Mouse (Mus musculus) gastrocnemius, postnatal 25 days (tissue): ENCODE measurements around the gene Prdm9. TPM values are rescaled to one million over a fixed set of nuclear protein-coding genes. Genes with fewer than 3 reads are reported as not detected.

Experiments used
- DNase-seq: peaks from one replicate; pipeline ENCODE4 v3.0.0; 2022
- total RNA-seq, 2 experiments: library from RNA; stranded (reverse); gene quantifications; 1 replicate in 1 of 2; 2 replicates in 1 of 2; pipeline ENCODE4 v1.2.3; 2021

The Prdm9 gene
- total RNA-seq, 2 experiments from 2014 or later: 3.0 to 3.3 TPM

DNA sequence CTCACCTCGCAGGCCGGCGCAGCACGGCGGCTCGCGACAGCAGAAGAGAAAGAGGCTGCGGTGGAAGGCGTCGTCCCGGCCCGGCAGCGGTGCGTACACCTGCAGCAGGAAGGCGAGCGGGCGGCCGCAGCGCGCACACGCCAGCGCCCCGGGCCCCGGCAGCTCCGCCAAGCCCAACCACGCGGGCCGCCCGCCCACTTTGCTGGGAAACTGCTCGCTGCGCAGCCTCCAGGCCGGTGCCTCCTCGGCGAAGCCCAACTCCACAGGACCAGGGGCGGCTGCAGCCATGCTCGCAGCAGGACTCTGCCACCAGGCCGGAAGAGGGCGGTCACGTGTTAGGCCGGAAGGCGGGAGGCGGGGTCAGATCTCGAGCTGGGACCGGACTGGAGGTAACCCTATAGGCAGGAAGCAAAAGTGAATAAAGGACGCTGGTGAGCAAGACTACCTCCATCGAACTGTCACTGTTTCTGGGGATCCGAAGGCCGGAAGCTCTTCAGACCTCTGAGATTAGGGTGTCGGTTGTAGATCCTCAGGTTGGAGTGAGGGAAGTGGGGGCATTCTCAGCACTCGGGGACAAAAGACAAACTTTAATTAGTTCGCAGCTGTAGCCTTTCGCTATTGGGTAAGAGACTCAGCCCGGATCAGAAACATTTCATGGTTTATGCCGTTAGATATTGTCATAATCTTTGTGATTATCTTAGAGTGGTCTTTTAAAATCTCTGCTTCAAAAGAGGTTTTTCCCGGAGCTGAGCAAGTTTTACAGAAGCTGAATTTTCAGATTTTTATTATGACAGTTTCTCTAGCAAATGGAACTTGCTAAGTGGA, 37.0 kb downstream of the Prdm9 start, which contains the start of gene Pdcd2:
Pdcd2 (minus strand) TSS at position 316 of the 825 bp plus-strand sequence.
- DNase-seq: peak; percentile 94

GRCm38 (mm10) chr17:15526304-15526703, 37.9 kb downstream of the Prdm9 start:
- DNase-seq: no peak

DNA sequence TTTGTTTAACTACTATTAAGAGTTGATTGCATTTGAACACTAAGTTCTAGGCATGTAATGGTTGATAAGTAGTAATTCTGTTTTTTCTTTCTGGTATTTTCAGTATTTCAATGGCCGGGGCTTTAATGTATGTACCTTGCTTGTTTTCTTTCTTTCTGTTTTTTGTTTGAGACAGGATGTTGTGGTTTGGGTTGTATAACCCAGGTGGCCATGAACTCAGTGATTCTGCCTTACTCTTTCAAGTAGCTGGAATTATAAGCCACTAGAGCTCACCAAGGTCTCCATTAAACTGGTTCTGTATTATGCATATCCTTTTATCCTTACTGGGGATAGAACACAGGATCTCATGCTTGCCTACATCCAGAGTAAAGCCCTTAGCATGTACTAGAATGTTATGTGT, 45.4 kb downstream of the Prdm9 start:
- no peak for DNase-seq

DNA sequence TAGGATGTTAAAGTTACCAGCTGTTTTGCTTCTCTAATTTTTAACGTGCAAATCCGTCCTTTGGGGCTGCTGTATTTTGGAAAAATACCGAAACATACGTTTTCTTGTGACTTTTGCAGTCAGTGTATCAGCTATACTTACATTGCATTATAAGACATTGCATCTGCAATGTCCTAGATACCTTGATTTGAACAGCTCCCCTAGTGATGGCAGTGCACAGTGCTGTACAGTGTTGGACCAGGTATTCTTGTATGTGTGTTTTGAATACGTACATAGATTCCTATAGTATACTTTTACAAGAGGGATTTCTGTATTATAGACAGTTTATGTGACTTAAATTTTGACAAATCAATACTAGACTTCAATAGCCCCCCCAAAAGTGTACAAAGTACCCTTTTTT, 46.0 kb downstream of the Prdm9 start:
- no peak for DNase-seq

- DNase-seq: no peak
Measured at GRCm38 (mm10) chr17:15517776-15518175, 46.4 kb downstream of the Prdm9 start.

DNA sequence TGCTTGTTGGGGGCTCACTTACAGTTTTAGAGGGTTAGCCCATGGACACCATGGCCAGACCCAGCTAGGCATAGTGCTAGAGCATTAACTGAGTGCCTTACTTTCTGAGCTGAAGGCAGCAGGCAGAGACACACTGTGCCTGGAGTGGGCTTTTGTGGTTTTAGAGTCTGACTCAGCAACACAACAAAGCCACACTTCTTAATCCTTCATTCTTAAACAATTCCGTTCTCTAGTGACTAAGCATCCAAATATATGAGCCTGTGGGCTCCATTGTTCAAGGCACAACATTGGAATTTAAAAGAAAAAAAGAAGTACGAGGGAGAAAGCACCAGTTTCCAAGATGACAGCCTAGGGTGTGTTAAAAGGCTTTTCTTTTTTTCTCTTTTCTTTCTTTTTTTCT, 53.5 kb downstream of the Prdm9 start:
- no peak for DNase-seq

DNA sequence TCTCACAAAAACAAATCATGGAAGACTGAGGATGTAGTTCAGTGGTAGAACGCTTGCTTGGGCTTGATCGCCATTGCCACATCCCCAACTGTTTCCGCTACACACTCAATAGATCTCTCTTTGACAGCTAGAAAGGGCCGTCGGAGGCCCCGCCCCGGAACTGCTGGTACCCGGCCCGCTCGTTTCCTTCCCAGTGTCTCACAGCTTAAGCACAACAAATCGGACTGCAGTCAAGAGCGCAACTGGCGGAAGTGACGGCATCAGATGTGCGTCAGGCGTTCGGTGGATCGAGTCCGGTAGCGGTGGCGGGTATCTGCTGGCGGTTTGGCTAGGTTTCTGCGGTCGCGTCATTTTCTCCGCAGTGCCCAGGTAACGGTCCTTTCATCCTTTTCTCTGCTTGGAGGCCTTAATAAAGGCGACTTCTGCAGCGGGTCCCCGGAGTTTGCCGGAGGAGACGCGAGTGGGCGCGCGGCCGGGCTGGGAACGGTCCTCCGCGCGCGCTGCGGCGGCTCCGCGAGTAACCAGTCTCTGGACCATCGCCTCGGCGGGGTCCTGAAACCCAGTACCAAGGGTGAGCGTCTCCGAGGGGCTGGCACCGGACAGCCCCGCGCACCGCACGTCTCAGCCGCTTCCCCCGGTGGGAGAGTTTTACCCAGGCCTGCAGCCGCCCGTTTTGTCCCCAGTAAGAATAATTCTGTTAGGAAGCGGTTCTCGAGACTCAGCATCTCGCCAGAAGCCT, 64.3 kb downstream of the Prdm9 start, which contains the start of the genes Psmb1 and Tbp:
Psmb1 (minus strand) TSS at position 96 of the 739 bp plus-strand sequence.
Tbp (plus strand) TSS at position 233 of the 739 bp plus-strand sequence.
- DNase-seq: peak; percentile 97

GRCm38 (mm10) chr17:15498753-15499113, 65.4 kb downstream of the Prdm9 start:
- DNase-seq: no peak

DNA sequence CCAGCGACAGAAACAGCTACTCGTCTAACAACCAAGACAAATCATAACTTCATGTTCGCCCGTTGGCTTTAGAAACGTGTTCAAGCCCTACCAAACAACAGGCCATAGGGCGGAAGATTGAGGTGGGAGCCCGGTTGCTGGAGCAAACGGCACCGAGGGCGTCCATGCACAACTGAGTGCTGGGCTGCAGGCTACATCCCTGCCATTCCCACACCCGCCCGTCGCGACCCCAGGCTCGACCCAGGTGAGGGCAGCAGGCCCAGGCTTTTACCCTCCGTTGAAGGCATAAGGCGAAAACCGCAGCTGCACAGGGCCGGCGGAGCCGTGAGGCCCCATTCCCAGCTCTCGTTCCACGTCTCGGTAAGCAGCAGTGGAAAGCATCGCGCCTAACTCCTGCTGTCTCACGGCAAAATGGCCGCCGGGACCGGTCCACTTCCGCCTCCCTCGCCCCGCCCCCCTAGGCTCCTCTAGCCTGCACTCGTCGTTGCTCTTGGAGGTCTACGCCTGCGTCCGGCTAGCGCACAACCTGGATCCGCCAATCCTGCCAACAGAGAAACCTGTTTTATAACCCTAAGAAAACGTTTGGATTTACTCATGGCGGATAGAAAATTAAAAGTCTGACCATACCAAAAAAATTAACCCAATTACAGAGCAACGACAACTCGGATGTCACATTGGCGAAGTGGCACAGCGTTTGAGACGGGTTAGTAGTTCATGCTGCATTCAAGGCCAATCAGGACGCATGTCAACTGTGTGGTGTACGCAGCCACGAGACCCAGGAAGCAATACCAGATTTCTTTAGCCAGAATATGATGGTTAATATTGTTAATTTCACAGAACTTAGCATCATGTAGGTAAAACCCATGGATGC, 66.0 kb downstream of the Prdm9 start:
- DNase-seq: peak; percentile 91

Other genes with a start within 250 kb of the Prdm9 start
- gene Dll1, start 187.5 kb downstream of the Prdm9 start, total RNA-seq: 1 to 10 TPM; 3.4 to 3.8 TPM
- 10 to 100 TPM in 1 of 2 experiments, 1 to 10 TPM in 1; 8.6 to 10.3 TPM for gene Fam120b, start 168.2 kb downstream of the Prdm9 start, total RNA-seq
- 100 to 1,000 TPM in 1 of 2 experiments, 10 to 100 TPM in 1; 84.4 to 104 TPM for gene Psmb1, start 64.6 kb downstream of the Prdm9 start, total RNA-seq
- gene Tbp, start 64.5 kb downstream of the Prdm9 start, total RNA-seq: 1 to 10 TPM; 7.0 to 7.7 TPM
- gene Pdcd2, start 37.1 kb downstream of the Prdm9 start, total RNA-seq: 10 to 100 TPM; 12.5 to 16.0 TPM
- 10 to 100 TPM; 12.1 to 12.3 TPM for gene Chd1, start 140.6 kb upstream of the Prdm9 start, total RNA-seq